Mouse (Mus musculus): Measurements from ENCODE around the gene Shtn1.

The Shtn1 gene

GRCm38 (mm10) chr19:59075472-59076101, at the start of gene Shtn1:
Shtn1 (minus strand) TSS chr19:59076100.
- DNase-seq (ENCODE audit: low spot score in 2 of 2), result peak; percentile 27 to 30

- DNase-seq (ENCODE audit: low spot score in 2 of 2), result no peak
Measured at GRCm38 (mm10) chr19:59114152-59114551, 38.3 kb upstream of the Shtn1 start.

- DNase-seq (ENCODE audit: low spot score in 2 of 2), result no peak
Measured at GRCm38 (mm10) chr19:59109937-59110336, 34.0 kb upstream of the Shtn1 start.

GRCm38 (mm10) chr19:59098315-59098714, 22.4 kb upstream of the Shtn1 start:
- no peak for DNase-seq (ENCODE audit: low spot score in 2 of 2)

- no peak for DNase-seq (ENCODE audit: low spot score in 2 of 2)
Measured at GRCm38 (mm10) chr19:59092295-59092694, 16.4 kb upstream of the Shtn1 start.

- no peak for DNase-seq (ENCODE audit: low spot score in 2 of 2)
Measured at GRCm38 (mm10) chr19:59090337-59090736, 14.4 kb upstream of the Shtn1 start.

- DNase-seq (ENCODE audit: low spot score in 2 of 2), result no peak
Measured at GRCm38 (mm10) chr19:59084296-59084695, 8.4 kb upstream of the Shtn1 start.

- DNase-seq (ENCODE audit: low spot score in 2 of 2), result no peak
Measured at GRCm38 (mm10) chr19:59076131-59076530, 231 bp upstream of the Shtn1 start.

GRCm38 (mm10) chr19:59074841-59075471, 944 bp downstream of the Shtn1 start:
- DNase-seq (ENCODE audit: low spot score in 2 of 2), result peak; percentile 26 to 49

GRCm38 (mm10) chr19:59074381-59074780, 1.5 kb downstream of the Shtn1 start:
- DNase-seq (ENCODE audit: low spot score in 2 of 2), result no peak

- peak in 1 of 2 experiments; percentile 4 for DNase-seq (ENCODE audit: low spot score in 2 of 2)
Measured at GRCm38 (mm10) chr19:59073006-59073405, 2.9 kb downstream of the Shtn1 start.

GRCm38 (mm10) chr19:59071979-59072378, 3.9 kb downstream of the Shtn1 start:
- no peak for DNase-seq (ENCODE audit: low spot score in 2 of 2)

- no peak for DNase-seq (ENCODE audit: low spot score in 2 of 2)
Measured at GRCm38 (mm10) chr19:59071396-59071795, 4.5 kb downstream of the Shtn1 start.

- DNase-seq (ENCODE audit: low spot score in 2 of 2), result no peak
Measured at GRCm38 (mm10) chr19:59067652-59068051, 8.2 kb downstream of the Shtn1 start.

GRCm38 (mm10) chr19:59066670-59067069, 9.2 kb downstream of the Shtn1 start:
- no peak for DNase-seq (ENCODE audit: low spot score in 2 of 2)

- peak; percentile 16 to 32 for DNase-seq (ENCODE audit: low spot score in 2 of 2)
Measured at GRCm38 (mm10) chr19:59066115-59066514, 9.8 kb downstream of the Shtn1 start.

- DNase-seq (ENCODE audit: low spot score in 2 of 2), result no peak
Measured at GRCm38 (mm10) chr19:59064616-59065015, 11.3 kb downstream of the Shtn1 start.

- DNase-seq (ENCODE audit: low spot score in 2 of 2), result no peak
Measured at GRCm38 (mm10) chr19:59063568-59063967, 12.3 kb downstream of the Shtn1 start.

GRCm38 (mm10) chr19:59058105-59058504, 17.8 kb downstream of the Shtn1 start:
- no peak for DNase-seq (ENCODE audit: low spot score in 2 of 2)

- DNase-seq (ENCODE audit: low spot score in 2 of 2), result no peak
Measured at GRCm38 (mm10) chr19:59057366-59057765, 18.5 kb downstream of the Shtn1 start.

- DNase-seq (ENCODE audit: low spot score in 2 of 2), result no peak
Measured at GRCm38 (mm10) chr19:59054632-59054951, 21.3 kb downstream of the Shtn1 start.

- DNase-seq (ENCODE audit: low spot score in 2 of 2), result no peak
Measured at GRCm38 (mm10) chr19:59053931-59054631, 21.8 kb downstream of the Shtn1 start.

Measured in heart, adult 9 months (tissue).